Mouse (Mus musculus): Measurements from ENCODE around the gene Fkbp15. TPM values are rescaled to one million over a fixed set of nuclear protein-coding genes. Genes with fewer than 3 reads are reported as not detected.
"Not testable (repeated sequence)": the region's sequence is repeated elsewhere in the genome, so short reads cannot be mapped to it uniquely, and the experiment has no call there.

Gene Fkbp15
- polyA plus RNA-seq, 1 experiment from 2014 or later, result 18.9 TPM

GRCm38 (mm10) chr4:62272696-62273095, 87.7 kb downstream of the Fkbp15 start:
- 0 out of 2 replicates have a peak, but pooled peaks cover 2% of the 10 kb centered on the region for H3K4me1 ChIP-seq (ENCODE audit: control insufficient read depth, insufficient read depth, low read length)
- no peak overlapping the region for H3K4me3 ChIP-seq (ENCODE audit: low read length)
- H3K36me3 ChIP-seq (ENCODE audit: control insufficient read depth, insufficient read depth), result no peaks in the 10 kb centered on the region
- H3K27me3 ChIP-seq (ENCODE audit: control insufficient read depth, insufficient read depth, low read length), result no peaks in the 10 kb centered on the region
- H3K9me3 ChIP-seq (replicated peaks; ENCODE audit: control insufficient read depth, low read length), result no peaks in the 10 kb centered on the region
- ATAC-seq (replicated peaks; ENCODE audit: extremely low read depth, insufficient read depth, low FRiP score), result no peak
- H3K27ac ChIP-seq (ENCODE audit: low read length), result no peak overlapping the region
- H3K9ac ChIP-seq (ENCODE audit: low read length), result no peak overlapping the region
- H3K4me2 ChIP-seq (ENCODE audit: low read depth, low read length), result no peak overlapping the region
- 85% methylated on average over 10 of the region's 10 CpGs for WGBS

- ATAC-seq (replicated peaks; ENCODE audit: extremely low read depth, insufficient read depth, low FRiP score), result no peak
- no peaks in the 10 kb centered on the region for H3K27me3 ChIP-seq (ENCODE audit: control insufficient read depth, insufficient read depth, low read length)
- no peak overlapping the region for H3K9ac ChIP-seq (ENCODE audit: low read length)
- no peak overlapping the region for H3K4me3 ChIP-seq (ENCODE audit: low read length)
- H3K4me2 ChIP-seq (ENCODE audit: low read depth, low read length), result no peak overlapping the region
- WGBS, result 59% methylated on average over 10 of the region's 10 CpGs
- no peak overlapping the region for H3K27ac ChIP-seq (ENCODE audit: low read length)
- H3K36me3 ChIP-seq (ENCODE audit: control insufficient read depth, insufficient read depth), result no peaks in the 10 kb centered on the region
- no peaks in the 10 kb centered on the region for H3K4me1 ChIP-seq (ENCODE audit: control insufficient read depth, insufficient read depth, low read length)
- no peaks in the 10 kb centered on the region for H3K9me3 ChIP-seq (replicated peaks; ENCODE audit: control insufficient read depth, low read length)
Observed at GRCm38 (mm10) chr4:62267101-62267500, 93.2 kb downstream of the Fkbp15 start.

GRCm38 (mm10) chr4:62266016-62266415, 94.3 kb downstream of the Fkbp15 start:
- H3K4me2 ChIP-seq (ENCODE audit: low read depth, low read length); H3K4me3 ChIP-seq (ENCODE audit: low read length); H3K4me1 ChIP-seq (ENCODE audit: control insufficient read depth, insufficient read depth, low read length); ATAC-seq (replicated peaks; ENCODE audit: extremely low read depth, insufficient read depth, low FRiP score); H3K36me3 ChIP-seq (ENCODE audit: control insufficient read depth, insufficient read depth); H3K9me3 ChIP-seq (replicated peaks; ENCODE audit: control insufficient read depth, low read length); H3K9ac ChIP-seq (ENCODE audit: low read length); H3K27me3 ChIP-seq (ENCODE audit: control insufficient read depth, insufficient read depth, low read length); H3K27ac ChIP-seq (ENCODE audit: low read length): not testable (repeated sequence)
- 84% methylated on average over 7 of the region's 7 CpGs for WGBS

GRCm38 (mm10) chr4:62265154-62265836, 95.1 kb downstream of the Fkbp15 start:
- Histone ChIP-seq H3K4me3 (ENCODE audit: low read length) (no peak overlapping the region), H3K4me1 (ENCODE audit: control insufficient read depth, insufficient read depth, low read length) (no peaks in the 10 kb centered on the region), H3K4me2 (ENCODE audit: low read depth, low read length) (no peak overlapping the region), H3K36me3 (ENCODE audit: control insufficient read depth, insufficient read depth) (no peaks in the 10 kb centered on the region), H3K27me3 (ENCODE audit: control insufficient read depth, insufficient read depth, low read length) (no peaks in the 10 kb centered on the region), H3K9me3 (replicated peaks; ENCODE audit: control insufficient read depth, low read length) (no peaks in the 10 kb centered on the region), H3K27ac (ENCODE audit: low read length) (no peak overlapping the region), H3K9ac (ENCODE audit: low read length) (no peak overlapping the region)
- no peak for ATAC-seq (replicated peaks; ENCODE audit: extremely low read depth, insufficient read depth, low FRiP score)
- WGBS, result 60% methylated on average over 10 of the region's 10 CpGs

GRCm38 (mm10) chr4:62263133-62263844, 97.1 kb downstream of the Fkbp15 start:
- ATAC-seq (replicated peaks; ENCODE audit: extremely low read depth, insufficient read depth, low FRiP score), result no peak

GRCm38 (mm10) chr4:62262276-62262675, 98.1 kb downstream of the Fkbp15 start, which contains the start of gene Slc31a2:
TSS of gene Slc31a2 (plus strand) at chr4:62262562.
- no peak within 1 kb of the TSS for H3K9ac ChIP-seq (ENCODE audit: low read length)
- H3K9me3 ChIP-seq (replicated peaks; ENCODE audit: control insufficient read depth, low read length), result no peaks in the 10 kb centered on the region
- no peak within 1 kb of the TSS for H3K4me3 ChIP-seq (ENCODE audit: low read length)
- H3K27ac ChIP-seq (ENCODE audit: low read length), result no peak within 1 kb of the TSS
- no peak within 1 kb of the TSS for H3K4me2 ChIP-seq (ENCODE audit: low read depth, low read length)
- H3K27me3 ChIP-seq (ENCODE audit: control insufficient read depth, insufficient read depth, low read length), result no peaks in the 10 kb centered on the region
- H3K4me1 ChIP-seq (ENCODE audit: control insufficient read depth, insufficient read depth, low read length), result no peaks in the 10 kb centered on the region
- H3K36me3 ChIP-seq (ENCODE audit: control insufficient read depth, insufficient read depth), result no peaks in the 10 kb centered on the region
- no peak for ATAC-seq (replicated peaks; ENCODE audit: extremely low read depth, insufficient read depth, low FRiP score)
- WGBS, result 31% methylated on average over 2 of the region's 2 CpGs

More at GRCm38 (mm10) chr4:62263133-62263844, 97.1 kb downstream of the Fkbp15 start:
- Histone ChIP-seq H3K27me3 (ENCODE audit: control insufficient read depth, insufficient read depth, low read length) (no peaks in the 10 kb centered on the region), H3K4me2 (ENCODE audit: low read depth, low read length) (no peak overlapping the region), H3K9me3 (replicated peaks; ENCODE audit: control insufficient read depth, low read length) (no peaks in the 10 kb centered on the region), H3K4me3 (ENCODE audit: low read length) (no peak overlapping the region), H3K4me1 (ENCODE audit: control insufficient read depth, insufficient read depth, low read length) (no peaks in the 10 kb centered on the region), H3K27ac (ENCODE audit: low read length) (no peak overlapping the region), H3K36me3 (ENCODE audit: control insufficient read depth, insufficient read depth) (no peaks in the 10 kb centered on the region), H3K9ac (ENCODE audit: low read length) (no peak overlapping the region)
- 35% methylated on average over 7 of the region's 7 CpGs for WGBS

- Histone ChIP-seq H3K9ac (ENCODE audit: low read length) (no peak overlapping the region), H3K4me1 (ENCODE audit: control insufficient read depth, insufficient read depth, low read length) (no peaks in the 10 kb centered on the region), H3K36me3 (ENCODE audit: control insufficient read depth, insufficient read depth) (no peaks in the 10 kb centered on the region), H3K4me2 (ENCODE audit: low read depth, low read length) (no peak overlapping the region), H3K27me3 (ENCODE audit: control insufficient read depth, insufficient read depth, low read length) (no peaks in the 10 kb centered on the region), H3K9me3 (replicated peaks; ENCODE audit: control insufficient read depth, low read length) (no peaks in the 10 kb centered on the region), H3K27ac (ENCODE audit: low read length) (no peak overlapping the region), H3K4me3 (ENCODE audit: low read length) (no peak overlapping the region)
- no peak for ATAC-seq (replicated peaks; ENCODE audit: extremely low read depth, insufficient read depth, low FRiP score)
- WGBS, result 23% methylated on average over 8 of the region's 8 CpGs
Observed at GRCm38 (mm10) chr4:62256931-62257330, 103.4 kb downstream of the Fkbp15 start.

- Histone ChIP-seq H3K4me1 (ENCODE audit: control insufficient read depth, insufficient read depth, low read length) (no peaks in the 10 kb centered on the region), H3K4me3 (ENCODE audit: low read length) (no peak overlapping the region), H3K36me3 (ENCODE audit: control insufficient read depth, insufficient read depth) (no peaks in the 10 kb centered on the region), H3K9me3 (replicated peaks; ENCODE audit: control insufficient read depth, low read length) (no peaks in the 10 kb centered on the region), H3K4me2 (ENCODE audit: low read depth, low read length) (no peak overlapping the region), H3K27me3 (ENCODE audit: control insufficient read depth, insufficient read depth, low read length) (no peaks in the 10 kb centered on the region), H3K27ac (ENCODE audit: low read length) (no peak overlapping the region), H3K9ac (ENCODE audit: low read length) (no peak overlapping the region)
- no peak for ATAC-seq (replicated peaks; ENCODE audit: extremely low read depth, insufficient read depth, low FRiP score)
- WGBS, result 63% methylated on average over 8 of the region's 8 CpGs
Observed at GRCm38 (mm10) chr4:62254551-62254950, 105.8 kb downstream of the Fkbp15 start.

GRCm38 (mm10) chr4:62251776-62252175, 108.6 kb downstream of the Fkbp15 start:
- Histone ChIP-seq H3K4me1 (ENCODE audit: control insufficient read depth, insufficient read depth, low read length) (no peaks in the 10 kb centered on the region), H3K9ac (ENCODE audit: low read length) (no peak overlapping the region), H3K4me2 (ENCODE audit: low read depth, low read length) (no peak overlapping the region), H3K9me3 (replicated peaks; ENCODE audit: control insufficient read depth, low read length) (no peaks in the 10 kb centered on the region), H3K4me3 (ENCODE audit: low read length) (no peak overlapping the region), H3K27me3 (ENCODE audit: control insufficient read depth, insufficient read depth, low read length) (no peaks in the 10 kb centered on the region), H3K27ac (ENCODE audit: low read length) (no peak overlapping the region), H3K36me3 (ENCODE audit: control insufficient read depth, insufficient read depth) (no peaks in the 10 kb centered on the region)
- whole genome bisulfite sequencing, result 77% methylated on average over 4 of the region's 4 CpGs
- ATAC-seq (replicated peaks; ENCODE audit: extremely low read depth, insufficient read depth, low FRiP score), result no peak
